Mouse (Mus musculus) duodenum, adult 2 months (tissue): ENCODE data around the gene Wdr47. TPM values are rescaled to one million over a fixed set of nuclear protein-coding genes. Genes with fewer than 3 reads are reported as not detected.

ENCODE experiments used
- polyA plus RNA-seq: library from polyadenylated mRNA; depleted of rRNA; stranded (reverse); fragments of >200 nt; gene quantifications from 2 replicates; pipeline ENCODE4 v1.2.3, GENCODE M21; 2012; ENCODE audit warnings: low replicate concordance; rRNA removed

Wdr47 gene
- 0.83 and 1.3 TPM in 2 replicates for polyA plus RNA-seq

DNA sequence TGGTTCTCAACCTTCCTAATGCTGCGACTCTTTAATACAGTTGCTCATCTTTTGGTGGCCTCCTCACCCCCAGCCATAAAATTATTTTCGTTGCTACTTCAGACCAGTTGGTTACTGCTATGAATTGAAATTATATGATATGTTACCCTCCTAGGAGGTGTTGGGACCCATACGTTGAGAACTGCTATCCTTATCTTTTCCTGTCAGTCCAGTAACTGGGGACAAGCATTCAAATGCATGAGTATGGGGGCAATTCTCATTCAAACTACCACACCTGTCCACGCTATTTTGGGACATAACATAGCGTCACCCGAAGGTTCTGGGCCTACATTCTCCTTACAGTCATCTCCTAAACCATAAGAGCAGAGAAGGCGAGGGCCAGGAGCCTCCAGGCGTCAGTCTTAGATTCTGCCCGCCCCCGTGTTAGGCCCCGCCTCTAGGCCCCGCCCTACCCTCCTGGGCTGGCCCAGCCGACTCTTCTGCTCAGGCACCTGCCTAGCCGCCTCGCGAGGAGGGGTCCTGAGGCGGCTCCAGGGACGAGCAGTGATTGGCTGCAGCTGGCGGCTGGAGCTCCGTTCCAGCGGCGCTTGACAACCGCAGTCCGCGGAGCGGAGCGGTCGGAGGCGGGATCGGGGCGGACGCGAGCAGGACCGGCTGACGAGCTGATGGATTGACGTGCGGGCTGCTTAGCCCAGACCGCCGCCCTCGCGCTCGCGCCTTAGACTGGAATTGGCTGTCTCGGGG, at the start of gene Wdr47:
Gene Wdr47 (plus strand): TSS at position 494 of the 744 bp plus-strand sequence.

GRCm38 (mm10) chr3:108562133-108562730, 28.8 kb upstream of the Wdr47 start, which contains the start of gene Tmem167b:
TSS of gene Tmem167b (minus strand) at chr3:108562466.

DNA sequence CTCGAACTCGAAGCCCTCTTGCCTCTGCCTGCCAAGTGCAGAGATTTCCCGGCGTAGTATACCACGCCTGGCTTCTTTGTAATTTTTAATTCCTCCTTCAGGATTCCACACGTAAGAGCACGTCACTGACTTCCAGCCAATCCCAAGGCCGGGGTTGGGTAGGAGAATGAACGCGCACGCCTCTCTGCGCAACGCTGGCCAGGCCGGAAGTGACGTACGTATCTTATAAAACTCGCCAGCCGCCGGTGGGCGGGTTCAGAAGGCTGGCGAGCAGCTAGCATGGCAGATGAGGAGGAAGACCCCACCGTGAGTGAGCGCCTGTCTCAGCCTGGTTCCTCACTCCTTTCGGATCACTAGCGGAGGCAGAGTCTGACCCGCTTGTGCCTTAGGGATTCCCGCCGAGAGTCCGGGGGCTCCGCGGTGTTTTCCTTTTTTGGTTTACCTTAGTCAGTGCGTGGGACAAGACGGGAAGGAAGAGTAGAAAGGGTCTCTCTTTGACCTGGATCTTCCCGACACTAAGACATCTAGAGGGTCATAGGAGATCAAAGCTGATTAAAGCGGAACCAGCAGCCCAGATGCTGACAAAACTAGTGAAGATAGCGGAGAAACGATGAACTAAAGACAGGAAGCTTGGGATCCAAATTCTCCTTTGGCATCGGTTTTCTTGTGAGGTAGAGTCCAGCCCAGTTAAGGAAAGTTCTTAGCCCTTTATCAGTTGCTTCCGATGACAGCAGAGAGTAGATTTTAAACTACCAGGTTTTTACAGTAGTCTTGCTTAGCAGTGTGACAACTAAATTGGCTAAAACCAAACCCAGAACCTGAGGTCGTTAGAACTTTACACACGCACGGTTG, 19.4 kb upstream of the Wdr47 start, which contains the start of gene Taf13:
Gene Taf13 (plus strand): TSS at position 256 of the 852 bp plus-strand sequence.

DNA sequence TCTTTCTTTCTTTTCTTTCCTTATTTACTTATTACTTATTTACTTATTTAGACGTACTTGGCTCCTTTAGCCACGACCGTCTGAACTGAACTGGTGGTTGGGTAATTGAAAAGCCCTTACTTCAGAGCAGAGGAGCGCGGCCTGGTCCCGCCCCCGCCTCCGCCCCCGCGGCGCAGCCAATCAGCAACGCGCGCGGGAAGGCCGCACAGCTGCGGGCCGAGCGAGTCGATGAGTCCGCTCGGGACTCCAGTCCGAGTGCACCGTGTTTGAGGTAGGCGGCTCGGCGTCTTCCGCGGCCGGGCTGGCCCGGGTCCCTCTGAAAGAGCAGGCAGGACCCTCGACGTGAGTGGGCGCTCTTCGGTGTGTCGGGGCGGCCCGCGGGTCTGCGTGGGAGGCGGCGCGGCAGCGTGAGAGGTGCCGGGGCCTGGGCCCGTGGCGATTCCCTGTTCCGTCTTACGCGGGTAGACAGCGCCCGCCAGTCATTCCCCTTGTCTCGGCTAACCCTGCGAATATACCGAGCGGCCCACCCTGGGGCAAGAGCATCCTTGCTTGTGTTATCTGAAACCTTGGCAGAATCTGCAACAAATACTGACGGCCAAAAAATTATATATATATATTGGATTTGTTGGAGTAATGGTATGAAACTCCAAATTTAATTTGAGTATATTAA, 62.8 kb downstream of the Wdr47 start, which contains the start of gene Clcc1:
Gene Clcc1 (plus strand): TSS at position 204 of the 670 bp plus-strand sequence.

Other genes starting within 250 kb of the Wdr47 start
- gene Mybphl, start 226.4 kb upstream of the Wdr47 start, polyA plus RNA-seq = not detected in 2 replicates
- 2.9 and 5.2 TPM in 2 replicates for gene Psrc1, start 207.4 kb upstream of the Wdr47 start, polyA plus RNA-seq
- 1.1 and 5.9 TPM in 2 replicates for gene Celsr2, start 175.7 kb upstream of the Wdr47 start, polyA plus RNA-seq
- 21.2 and 23.1 TPM in 2 replicates for gene Sars, start 146.1 kb upstream of the Wdr47 start, polyA plus RNA-seq
- not detected in 2 replicates for gene 1700013F07Rik, start 57.1 kb upstream of the Wdr47 start, polyA plus RNA-seq
- gene 5330417C22Rik, start 54.7 kb upstream of the Wdr47 start, polyA plus RNA-seq = 7.8 and 26.5 TPM in 2 replicates
- 1.7 and 2.2 TPM in 2 replicates for gene Tmem167b, start 28.8 kb upstream of the Wdr47 start, polyA plus RNA-seq
- gene Taf13, start 19.6 kb upstream of the Wdr47 start, polyA plus RNA-seq = 0.44 and 1.1 TPM in 2 replicates
- 12.5 and 15.3 TPM in 2 replicates for gene Clcc1, start 62.6 kb downstream of the Wdr47 start, polyA plus RNA-seq
- gene Gpsm2, start 131.0 kb downstream of the Wdr47 start, polyA plus RNA-seq = 8.5 and 12.4 TPM in 2 replicates
- not detected in 2 replicates for gene Aknad1, start 148.4 kb downstream of the Wdr47 start, polyA plus RNA-seq
- 0.99 and 1.8 TPM in 2 replicates for gene Stxbp3, start 249.2 kb downstream of the Wdr47 start, polyA plus RNA-seq